Mouse (Mus musculus) liver, embryonic 16.5 days (tissue): Measurements from ENCODE around the gene Pih1d2. TPM values are rescaled to one million over a fixed set of nuclear protein-coding genes. Genes with fewer than 3 reads are reported as not detected.
A peak's percentile ranks its signal among the peaks of the same experiment; 100 is the strongest.

Source experiments
- ATAC-seq: fragments of 200-750 bp; cut with Nextera tagmentation; 2 replicates; pipeline ENCODE4 v1.8.0; 2017; ENCODE audit warnings: low read depth, mild to moderate bottlenecking, moderate number of reproducible peaks, moderate library complexity
- H3K27ac ChIP-seq: fragments of 300-500 bp; sonication (generic); 2 replicates; pipeline ENCODE4 v1.5.1; 2014; ENCODE audit warnings: mild to moderate bottlenecking, low read length
- H3K27me3 ChIP-seq: fragments of 300-500 bp; sonication (generic); 2 replicates; pipeline ENCODE4 v1.6.1; 2014; ENCODE audit warnings: low read depth, low read length, mixed read lengths; ENCODE audit not compliant: control insufficient read depth, insufficient read depth
- H3K36me3 ChIP-seq: fragments of 300-500 bp; sonication (generic); 2 replicates; pipeline ENCODE4 v1.6.1; 2014; ENCODE audit warnings: mild to moderate bottlenecking; ENCODE audit not compliant: control insufficient read depth, insufficient read depth
- H3K4me1 ChIP-seq: fragments of 300-500 bp; sonication (generic); 2 replicates; pipeline ENCODE4 v1.6.1; 2014; ENCODE audit warnings: low read depth, low read length, mixed read lengths; ENCODE audit not compliant: control insufficient read depth
- H3K4me2 ChIP-seq: fragments of 300-500 bp; sonication (generic); 2 replicates; pipeline ENCODE4 v1.6.1; 2014; ENCODE audit warnings: low read depth, low read length, mixed read lengths
- H3K4me3 ChIP-seq: fragments of 300-500 bp; sonication (generic); 2 replicates; pipeline ENCODE4 v1.5.1; 2014; ENCODE audit warnings: low read depth, mild to moderate bottlenecking, low read length
- H3K9ac ChIP-seq: fragments of 300-500 bp; sonication (generic); 2 replicates; pipeline ENCODE4 v1.6.1; 2014; ENCODE audit warnings: low read depth, low read length
- H3K9me3 ChIP-seq: fragments of 300-500 bp; sonication (generic); replicated peaks from 2 replicates; pipeline ENCODE4 v1.6.1; 2016; ENCODE audit warnings: low read length; ENCODE audit not compliant: control insufficient read depth
- WGBS: fragments of 180-500 bp; shearing (Covaris S2); extraction: QIAGEN DNeasy Blood & Tissue Kit; methylation state at CpG from one replicate; pipeline ENCODE4 v1.1.7; 2014; ENCODE audit not compliant: insufficient replicate concordance; 5-methylcytosine and 5-hydroxymethylcytosine counted together
- polyA plus RNA-seq: library from polyadenylated mRNA; unstranded; fragments of >200 nt; fragmentation: Nextera tagmentation; extraction: Ambion mirVana; gene quantifications from 2 replicates; pipeline ENCODE4 v1.2.1, GENCODE M21; 2015

Gene Pih1d2
- polyA plus RNA-seq, 1 experiment from 2014 or later: 0.55 TPM

DNA sequence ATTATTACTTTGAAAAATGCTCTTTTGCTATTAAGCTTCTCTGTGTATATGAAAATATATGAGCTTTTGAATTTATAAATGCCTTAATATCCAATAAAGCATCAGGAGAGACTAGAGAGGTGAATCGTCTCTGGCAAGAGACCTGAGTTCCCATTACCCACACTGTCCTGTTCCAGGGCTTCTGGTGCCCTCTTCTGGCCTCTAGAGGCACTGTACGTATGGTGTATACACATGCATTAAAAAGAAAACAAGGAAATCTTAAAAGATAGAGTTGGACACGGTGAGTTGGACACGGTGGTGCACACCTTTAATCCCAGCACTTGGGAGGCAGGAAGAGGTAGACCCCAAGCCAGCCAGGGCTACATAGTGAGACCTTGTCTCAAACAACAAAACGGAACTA, 53.6 kb downstream of the Pih1d2 start:
- H3K36me3 ChIP-seq: no peaks in the 10 kb centered on the region
- H3K4me3 ChIP-seq: no peak overlapping the region
- 19% methylated on average over 5 of the region's 5 CpGs for WGBS
- no peak overlapping the region for H3K27ac ChIP-seq
- H3K27me3 ChIP-seq: no peaks in the 10 kb centered on the region
- no peak overlapping the region for H3K9ac ChIP-seq
- H3K4me2 ChIP-seq: no peak overlapping the region
- ATAC-seq: 0 out of 2 replicates have a peak, but pooled peaks have one; percentile 62
- H3K9me3 ChIP-seq: no peaks in the 10 kb centered on the region
- H3K4me1 ChIP-seq: no peaks in the 10 kb centered on the region

Other genes with a start within 250 kb of the Pih1d2 start
- gene Plet1, start 122.8 kb upstream of the Pih1d2 start, polyA plus RNA-seq: 0.27 and 0.51 TPM in 2 replicates
- gene Pts, start 88.6 kb upstream of the Pih1d2 start, polyA plus RNA-seq: 30.1 and 30.5 TPM in 2 replicates
- 12.0 and 13.3 TPM in 2 replicates for gene Il18, start 62.5 kb upstream of the Pih1d2 start, polyA plus RNA-seq
- 0.50 and 0.87 TPM in 2 replicates for gene Bco2, start 62.1 kb upstream of the Pih1d2 start, polyA plus RNA-seq
- gene Tex12, start 56.0 kb upstream of the Pih1d2 start, polyA plus RNA-seq: not detected in 2 replicates
- gene Sdhd, start 13.5 kb upstream of the Pih1d2 start, polyA plus RNA-seq: 308 and 319 TPM in 2 replicates
- 141 and 164 TPM in 2 replicates for gene Timm8b, start 13.4 kb upstream of the Pih1d2 start, polyA plus RNA-seq
- 5.8 and 5.9 TPM in 2 replicates for gene Nkapd1, start 143 bp downstream of the Pih1d2 start, polyA plus RNA-seq
- 21.6 and 22.5 TPM in 2 replicates for gene Dlat, start 42.5 kb downstream of the Pih1d2 start, polyA plus RNA-seq
- 2.2 and 2.7 TPM in 2 replicates for gene Dixdc1, start 122.2 kb downstream of the Pih1d2 start, polyA plus RNA-seq
- gene 2310030G06Rik, start 129.2 kb downstream of the Pih1d2 start, polyA plus RNA-seq: 4.6 and 5.2 TPM in 2 replicates
- gene Cryab, start 134.0 kb downstream of the Pih1d2 start, polyA plus RNA-seq: 9.9 and 16.1 TPM in 2 replicates
- gene Hspb2, start 135.0 kb downstream of the Pih1d2 start, polyA plus RNA-seq: 1.7 and 2.7 TPM in 2 replicates
- 7.8 and 7.9 TPM in 2 replicates for gene Fdxacb1, start 150.9 kb downstream of the Pih1d2 start, polyA plus RNA-seq
- 12.6 and 13.2 TPM in 2 replicates for gene Alg9, start 157.7 kb downstream of the Pih1d2 start, polyA plus RNA-seq
- 19.6 and 22.6 TPM in 2 replicates for gene 1110032A03Rik, start 158.2 kb downstream of the Pih1d2 start, polyA plus RNA-seq
- gene Ppp2r1b, start 228.0 kb downstream of the Pih1d2 start, polyA plus RNA-seq: 59.4 and 63.0 TPM in 2 replicates